Mouse (Mus musculus): ENCODE data around the gene Ptpn13. TPM values are rescaled to one million over a fixed set of nuclear protein-coding genes. Genes with fewer than 3 reads are reported as not detected.

The Ptpn13 gene
- polyA plus RNA-seq, 1 experiment from 2014 or later = 8.7 TPM

GRCm38 (mm10) chr5:103481222-103481621 is 56.2 kb downstream of the Ptpn13 start:
- Histone ChIP-seq H3K4me1 (ENCODE audit: control insufficient read depth, insufficient read depth, low read length) (no peaks in the 10 kb centered on the region), H3K9ac (replicated peaks; ENCODE audit: low read length) (no peak overlapping the region), H3K27ac (replicated peaks; ENCODE audit: low read depth, low read length) (no peak overlapping the region), H3K4me2 (ENCODE audit: low read length) (no peak overlapping the region), H3K36me3 (ENCODE audit: control insufficient read depth, insufficient read depth, low read length) (no peaks in the 10 kb centered on the region), H3K9me3 (ENCODE audit: control insufficient read depth, low read length) (no peaks in the 10 kb centered on the region), H3K4me3 (replicated peaks; ENCODE audit: low read depth, low read length) (no peak overlapping the region), H3K27me3 (ENCODE audit: control insufficient read depth, insufficient read depth, low read length) (no peaks in the 10 kb centered on the region)
- WGBS = 92% methylated on average over 2 of the region's 2 CpGs
- ATAC-seq (ENCODE audit: low FRiP score, low TSS enrichment) (no peak), DNase-seq (no peak)

- Histone ChIP-seq H3K4me2 (ENCODE audit: low read length) (no peak overlapping the region), H3K4me1 (ENCODE audit: control insufficient read depth, insufficient read depth, low read length) (no peaks in the 10 kb centered on the region), H3K36me3 (ENCODE audit: control insufficient read depth, insufficient read depth, low read length) (no peaks in the 10 kb centered on the region), H3K9me3 (ENCODE audit: control insufficient read depth, low read length) (no peaks in the 10 kb centered on the region), H3K27ac (replicated peaks; ENCODE audit: low read depth, low read length) (no peak overlapping the region), H3K4me3 (replicated peaks; ENCODE audit: low read depth, low read length) (no peak overlapping the region), H3K27me3 (ENCODE audit: control insufficient read depth, insufficient read depth, low read length) (no peaks in the 10 kb centered on the region), H3K9ac (replicated peaks; ENCODE audit: low read length) (no peak overlapping the region)
- WGBS = 83% methylated on average over 7 of the region's 7 CpGs
- no peak for DNase-seq
- no peak for ATAC-seq (ENCODE audit: low FRiP score, low TSS enrichment)
Observed at GRCm38 (mm10) chr5:103487001-103487400, 62.0 kb downstream of the Ptpn13 start.

- H3K36me3 ChIP-seq (ENCODE audit: control insufficient read depth, insufficient read depth, low read length) = no peaks in the 10 kb centered on the region
- DNase-seq = no peak
- H3K4me1 ChIP-seq (ENCODE audit: control insufficient read depth, insufficient read depth, low read length) = no peaks in the 10 kb centered on the region
- H3K4me2 ChIP-seq (ENCODE audit: low read length) = no peak overlapping the region
- H3K9ac ChIP-seq (replicated peaks; ENCODE audit: low read length) = no peak overlapping the region
- no peaks in the 10 kb centered on the region for H3K27me3 ChIP-seq (ENCODE audit: control insufficient read depth, insufficient read depth, low read length)
- ATAC-seq (ENCODE audit: low FRiP score, low TSS enrichment) = no peak
- WGBS = 98% methylated on average over 8 of the region's 8 CpGs
- H3K9me3 ChIP-seq (ENCODE audit: control insufficient read depth, low read length) = no peaks in the 10 kb centered on the region
- H3K27ac ChIP-seq (replicated peaks; ENCODE audit: low read depth, low read length) = no peak overlapping the region
- no peak overlapping the region for H3K4me3 ChIP-seq (replicated peaks; ENCODE audit: low read depth, low read length)
Observed at GRCm38 (mm10) chr5:103490964-103491363, 66.0 kb downstream of the Ptpn13 start.

- H3K4me1 ChIP-seq (ENCODE audit: control insufficient read depth, insufficient read depth, low read length) = no peaks in the 10 kb centered on the region
- H3K9me3 ChIP-seq (ENCODE audit: control insufficient read depth, low read length) = no peaks in the 10 kb centered on the region
- H3K27me3 ChIP-seq (ENCODE audit: control insufficient read depth, insufficient read depth, low read length) = no peaks in the 10 kb centered on the region
- no peak overlapping the region for H3K4me2 ChIP-seq (ENCODE audit: low read length)
- 93% methylated on average over 5 of the region's 5 CpGs for WGBS
- H3K27ac ChIP-seq (replicated peaks; ENCODE audit: low read depth, low read length) = no peak overlapping the region
- no peak for ATAC-seq (ENCODE audit: low FRiP score, low TSS enrichment)
- no peaks in the 10 kb centered on the region for H3K36me3 ChIP-seq (ENCODE audit: control insufficient read depth, insufficient read depth, low read length)
- H3K4me3 ChIP-seq (replicated peaks; ENCODE audit: low read depth, low read length) = no peak overlapping the region
- H3K9ac ChIP-seq (replicated peaks; ENCODE audit: low read length) = no peak overlapping the region
- DNase-seq = no peak
Observed at GRCm38 (mm10) chr5:103491788-103492187, 66.8 kb downstream of the Ptpn13 start.

GRCm38 (mm10) chr5:103497061-103497460 is 72.1 kb downstream of the Ptpn13 start:
- Histone ChIP-seq H3K9ac (replicated peaks; ENCODE audit: low read length) (no peak overlapping the region), H3K4me1 (ENCODE audit: control insufficient read depth, insufficient read depth, low read length) (no peaks in the 10 kb centered on the region), H3K27ac (replicated peaks; ENCODE audit: low read depth, low read length) (no peak overlapping the region), H3K4me2 (ENCODE audit: low read length) (no peak overlapping the region), H3K36me3 (ENCODE audit: control insufficient read depth, insufficient read depth, low read length) (no peaks in the 10 kb centered on the region), H3K9me3 (ENCODE audit: control insufficient read depth, low read length) (no peaks in the 10 kb centered on the region), H3K4me3 (replicated peaks; ENCODE audit: low read depth, low read length) (no peak overlapping the region), H3K27me3 (ENCODE audit: control insufficient read depth, insufficient read depth, low read length) (no peaks in the 10 kb centered on the region)
- DNase-seq (no peak), ATAC-seq (ENCODE audit: low FRiP score, low TSS enrichment) (no peak)
- WGBS = 91% methylated on average over 5 of the region's 5 CpGs

GRCm38 (mm10) chr5:103497480-103497879 is 72.5 kb downstream of the Ptpn13 start:
- no peak for ATAC-seq (ENCODE audit: low FRiP score, low TSS enrichment)
- Histone ChIP-seq H3K9ac (replicated peaks; ENCODE audit: low read length) (no peak overlapping the region), H3K27me3 (ENCODE audit: control insufficient read depth, insufficient read depth, low read length) (no peaks in the 10 kb centered on the region), H3K27ac (replicated peaks; ENCODE audit: low read depth, low read length) (no peak overlapping the region), H3K4me2 (ENCODE audit: low read length) (no peak overlapping the region), H3K9me3 (ENCODE audit: control insufficient read depth, low read length) (no peaks in the 10 kb centered on the region), H3K4me3 (replicated peaks; ENCODE audit: low read depth, low read length) (no peak overlapping the region), H3K4me1 (ENCODE audit: control insufficient read depth, insufficient read depth, low read length) (no peaks in the 10 kb centered on the region), H3K36me3 (ENCODE audit: control insufficient read depth, insufficient read depth, low read length) (no peaks in the 10 kb centered on the region)
- WGBS = 83% methylated on average over 2 of the region's 2 CpGs
- no peak for DNase-seq

GRCm38 (mm10) chr5:103499305-103499704 is 74.3 kb downstream of the Ptpn13 start:
- H3K27ac ChIP-seq (replicated peaks; ENCODE audit: low read depth, low read length) = no peak overlapping the region
- no peaks in the 10 kb centered on the region for H3K4me1 ChIP-seq (ENCODE audit: control insufficient read depth, insufficient read depth, low read length)
- H3K4me2 ChIP-seq (ENCODE audit: low read length) = no peak overlapping the region
- H3K9ac ChIP-seq (replicated peaks; ENCODE audit: low read length) = no peak overlapping the region
- no peaks in the 10 kb centered on the region for H3K9me3 ChIP-seq (ENCODE audit: control insufficient read depth, low read length)
- WGBS = 70% methylated on average over 6 of the region's 6 CpGs
- no peak for ATAC-seq (ENCODE audit: low FRiP score, low TSS enrichment)
- H3K4me3 ChIP-seq (replicated peaks; ENCODE audit: low read depth, low read length) = no peak overlapping the region
- no peak for DNase-seq
- H3K27me3 ChIP-seq (ENCODE audit: control insufficient read depth, insufficient read depth, low read length) = no peaks in the 10 kb centered on the region
- no peaks in the 10 kb centered on the region for H3K36me3 ChIP-seq (ENCODE audit: control insufficient read depth, insufficient read depth, low read length)

- DNase-seq (no peak), ATAC-seq (ENCODE audit: low FRiP score, low TSS enrichment) (no peak)
- H3K27me3 ChIP-seq (ENCODE audit: control insufficient read depth, insufficient read depth, low read length) = no peaks in the 10 kb centered on the region
- no peak overlapping the region for H3K27ac ChIP-seq (replicated peaks; ENCODE audit: low read depth, low read length)
- 92% methylated on average over 9 of the region's 9 CpGs for WGBS
- H3K9ac ChIP-seq (replicated peaks; ENCODE audit: low read length) = no peak overlapping the region
- H3K9me3 ChIP-seq (ENCODE audit: control insufficient read depth, low read length) = no peaks in the 10 kb centered on the region
- no peak overlapping the region for H3K4me3 ChIP-seq (replicated peaks; ENCODE audit: low read depth, low read length)
- no peak overlapping the region for H3K4me2 ChIP-seq (ENCODE audit: low read length)
- H3K36me3 ChIP-seq (ENCODE audit: control insufficient read depth, insufficient read depth, low read length) = no peaks in the 10 kb centered on the region
- H3K4me1 ChIP-seq (ENCODE audit: control insufficient read depth, insufficient read depth, low read length) = no peaks in the 10 kb centered on the region
Observed at GRCm38 (mm10) chr5:103501076-103501475, 76.1 kb downstream of the Ptpn13 start.

- WGBS = 94% methylated on average over 6 of the region's 6 CpGs
Observed at GRCm38 (mm10) chr5:103501839-103502238, 76.8 kb downstream of the Ptpn13 start.

More at GRCm38 (mm10) chr5:103501839-103502238, 76.8 kb downstream of the Ptpn13 start:
- Histone ChIP-seq H3K4me3 (replicated peaks; ENCODE audit: low read depth, low read length) (no peak overlapping the region), H3K9me3 (ENCODE audit: control insufficient read depth, low read length) (no peaks in the 10 kb centered on the region), H3K27me3 (ENCODE audit: control insufficient read depth, insufficient read depth, low read length) (no peaks in the 10 kb centered on the region), H3K9ac (replicated peaks; ENCODE audit: low read length) (no peak overlapping the region), H3K4me1 (ENCODE audit: control insufficient read depth, insufficient read depth, low read length) (no peaks in the 10 kb centered on the region), H3K27ac (replicated peaks; ENCODE audit: low read depth, low read length) (no peak overlapping the region), H3K36me3 (ENCODE audit: control insufficient read depth, insufficient read depth, low read length) (no peaks in the 10 kb centered on the region), H3K4me2 (ENCODE audit: low read length) (no peak overlapping the region)
- no peak for DNase-seq
- ATAC-seq (ENCODE audit: low FRiP score, low TSS enrichment) = no peak
